Mouse (Mus musculus): ENCODE data around the gene Sox30. TPM values are rescaled to one million over a fixed set of nuclear protein-coding genes. Genes with fewer than 3 reads are reported as not detected.

Gene Sox30
- total RNA-seq, 1 experiment, result 0.04 TPM

DNA sequence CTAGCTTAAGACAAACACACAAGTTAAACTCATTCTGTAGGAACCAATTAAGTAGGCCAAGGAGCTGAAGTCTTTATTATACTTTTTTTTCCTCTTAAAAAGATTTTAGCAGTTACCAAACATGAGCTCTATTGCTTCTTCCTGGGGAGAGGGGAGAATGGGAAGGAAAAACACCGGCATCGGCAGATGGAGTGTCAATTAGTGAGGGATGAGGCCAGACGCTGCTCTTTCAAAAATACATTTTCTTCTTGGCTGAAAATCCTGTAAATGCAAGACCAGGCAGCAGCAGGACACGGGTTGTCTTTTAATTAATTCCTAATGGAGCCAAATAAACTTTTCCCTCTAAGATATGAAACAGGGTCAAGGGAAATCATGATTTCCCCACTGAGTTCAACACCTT lies 33.3 kb upstream of the Sox30 start:
- Histone ChIP-seq H3K36me3 (ENCODE audit: control insufficient read depth, insufficient read depth, low read length, poor library complexity, severe bottlenecking) (peaks cover 7% of the 10 kb centered on the region), H3K9me3 (ENCODE audit: control insufficient read depth, insufficient read depth, low read depth, low read length) (no peaks in the 10 kb centered on the region), H3K27ac (ENCODE audit: insufficient read depth, low read depth, low read length, poor library complexity, severe bottlenecking) (no peak overlapping the region), H3K4me1 (ENCODE audit: control insufficient read depth in 2 of 2, insufficient read depth in 2 of 2, low read length in 2 of 2, poor library complexity in 1 of 2) (0 out of 4 replicates have a peak, but pooled peaks cover 0 to 3% of the 10 kb centered on the region in 2 experiments), H3K4me3 (ENCODE audit: insufficient read depth in 1 of 2, low read depth in 1 of 2, low read length in 2 of 2, poor library complexity in 1 of 2, severe bottlenecking in 1 of 2) (no peak overlapping the region), H3K9ac (ENCODE audit: insufficient read depth, low read depth, low read length, poor library complexity, severe bottlenecking) (no peak overlapping the region)
- no peak for DNase-seq (ENCODE audit: low read depth, low spot score)
- in situ Hi-C loops (cut with MboI; ENCODE audit: low sequenced_read_pairs in 2 of 2, unreplicated experiment in 2 of 2), result no loop called here
- TF ChIP-seq MAFK (IDR thresholded peaks at IDR 0.05; ENCODE audit: insufficient read depth, low read depth, low read length) (no peak), CHD2 (IDR thresholded peaks at IDR 0.05; ENCODE audit: low read depth, low read length) (no peak), HCFC1 (IDR thresholded peaks at IDR 0.05; ENCODE audit: borderline replicate concordance, insufficient read depth, low read length) (no peak), ZC3H11A (IDR thresholded peaks at IDR 0.05; ENCODE audit: borderline replicate concordance, low read depth, low read length) (no peak), ZNF384 (IDR thresholded peaks at IDR 0.05; ENCODE audit: low read depth, low read length) (no peak)

DNA sequence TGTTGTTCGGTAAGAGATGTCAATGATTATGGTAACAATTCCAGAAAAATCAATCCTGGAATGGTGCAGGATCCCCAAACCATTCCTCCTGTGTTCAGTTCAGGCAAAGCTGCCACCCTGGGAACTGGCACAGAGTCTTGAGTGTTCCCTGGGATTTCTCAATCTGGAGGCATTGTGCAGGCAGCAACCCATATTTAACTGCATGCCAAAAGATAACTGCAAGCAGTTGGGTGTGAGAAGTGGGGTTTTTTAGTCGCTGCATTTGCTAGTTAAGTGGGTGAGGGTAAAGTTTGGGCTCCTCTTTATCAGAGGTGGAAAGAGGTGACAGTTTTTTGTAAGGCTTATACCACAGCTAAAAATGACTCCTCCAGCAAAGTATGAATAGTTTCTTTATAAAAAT lies 32.6 kb upstream of the Sox30 start:
- no peak for DNase-seq (ENCODE audit: low read depth, low spot score)

DNA sequence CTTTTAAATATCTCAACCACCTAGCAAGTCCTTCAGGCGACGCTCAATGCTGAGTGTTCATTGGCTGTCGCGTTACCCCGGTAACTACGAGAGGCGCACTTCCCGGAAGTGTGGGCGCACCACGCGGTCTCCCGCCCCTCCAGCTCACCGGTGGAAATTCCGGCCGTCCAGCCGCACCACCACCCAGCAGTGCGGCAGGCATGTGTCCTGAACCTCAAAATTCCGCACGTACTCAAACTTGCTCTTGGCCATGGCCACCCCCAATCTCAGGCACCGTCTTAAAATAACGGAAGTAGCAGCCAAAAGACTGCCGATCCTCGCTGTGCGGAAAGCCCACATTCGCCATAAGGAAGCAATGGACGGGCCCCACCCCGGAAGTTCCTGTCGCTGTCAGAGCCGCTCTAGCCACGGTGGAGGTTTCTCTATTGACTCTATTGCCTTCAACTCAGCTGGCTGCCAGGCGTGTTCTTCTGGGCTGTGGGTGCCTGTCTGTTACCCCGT lies 24.9 kb upstream of the Sox30 start, which contains the start of gene Thg1l:
Thg1l (minus strand) TSS at position 368 of the 501 bp plus-strand sequence.
- TF ChIP-seq HCFC1 (IDR thresholded peaks at IDR 0.05; ENCODE audit: borderline replicate concordance, insufficient read depth, low read length), result peak; percentile 77
- TF ChIP-seq ZNF384 (IDR thresholded peaks at IDR 0.05; ENCODE audit: low read depth, low read length), result no peak
- peak; percentile 26; the same call in 1 of the 2 replicates for TF ChIP-seq CHD2 (IDR thresholded peaks at IDR 0.05; ENCODE audit: low read depth, low read length)
- TF ChIP-seq MAFK (IDR thresholded peaks at IDR 0.05; ENCODE audit: insufficient read depth, low read depth, low read length), result no peak
- no peak for TF ChIP-seq ZC3H11A (IDR thresholded peaks at IDR 0.05; ENCODE audit: borderline replicate concordance, low read depth, low read length)
- Histone ChIP-seq H3K4me1 (ENCODE audit: control insufficient read depth in 2 of 2, insufficient read depth in 2 of 2, low read length in 2 of 2, poor library complexity in 1 of 2) (peaks cover 0 to 3% of the 10 kb centered on the region in 2 experiments; a peak in 1 of 4 replicates), H3K4me3 (ENCODE audit: insufficient read depth in 1 of 2, low read depth in 1 of 2, low read length in 2 of 2, poor library complexity in 1 of 2, severe bottlenecking in 1 of 2) (peak within 1 kb of the TSS; percentile 81 to 83), H3K27ac (ENCODE audit: insufficient read depth, low read depth, low read length, poor library complexity, severe bottlenecking) (peak within 1 kb of the TSS; percentile 76), H3K9me3 (ENCODE audit: control insufficient read depth, insufficient read depth, low read depth, low read length) (no peaks in the 10 kb centered on the region), H3K36me3 (ENCODE audit: control insufficient read depth, insufficient read depth, low read length, poor library complexity, severe bottlenecking) (peaks cover 5% of the 10 kb centered on the region), H3K9ac (ENCODE audit: insufficient read depth, low read depth, low read length, poor library complexity, severe bottlenecking) (peak within 1 kb of the TSS; percentile 84)
- in situ Hi-C loops (cut with MboI; ENCODE audit: low sequenced_read_pairs in 2 of 2, unreplicated experiment in 2 of 2), result no loop called here
- peak; percentile 88 for DNase-seq (ENCODE audit: low read depth, low spot score)

More for the DNA sequence above, 32.6 kb upstream of the Sox30 start:
- peaks cover 11% of the 10 kb centered on the region for H3K36me3 ChIP-seq (ENCODE audit: control insufficient read depth, insufficient read depth, low read length, poor library complexity, severe bottlenecking)
- in situ Hi-C loops (cut with MboI; ENCODE audit: low sequenced_read_pairs in 2 of 2, unreplicated experiment in 2 of 2), result no loop called here
- no peak overlapping the region for H3K9ac ChIP-seq (ENCODE audit: insufficient read depth, low read depth, low read length, poor library complexity, severe bottlenecking)
- H3K27ac ChIP-seq (ENCODE audit: insufficient read depth, low read depth, low read length, poor library complexity, severe bottlenecking), result no peak overlapping the region
- H3K9me3 ChIP-seq (ENCODE audit: control insufficient read depth, insufficient read depth, low read depth, low read length), result no peaks in the 10 kb centered on the region
- 0 out of 4 replicates have a peak, but pooled peaks cover 0 to 3% of the 10 kb centered on the region in 2 experiments for H3K4me1 ChIP-seq (ENCODE audit: control insufficient read depth in 2 of 2, insufficient read depth in 2 of 2, low read length in 2 of 2, poor library complexity in 1 of 2)
- H3K4me3 ChIP-seq (ENCODE audit: insufficient read depth in 1 of 2, low read depth in 1 of 2, low read length in 2 of 2, poor library complexity in 1 of 2, severe bottlenecking in 1 of 2), result no peak overlapping the region
- no peak for TF ChIP-seq ZC3H11A (IDR thresholded peaks at IDR 0.05; ENCODE audit: borderline replicate concordance, low read depth, low read length)
- no peak for TF ChIP-seq ZNF384 (IDR thresholded peaks at IDR 0.05; ENCODE audit: low read depth, low read length)
- no peak for TF ChIP-seq CHD2 (IDR thresholded peaks at IDR 0.05; ENCODE audit: low read depth, low read length)
- no peak for TF ChIP-seq MAFK (IDR thresholded peaks at IDR 0.05; ENCODE audit: insufficient read depth, low read depth, low read length)
- TF ChIP-seq HCFC1 (IDR thresholded peaks at IDR 0.05; ENCODE audit: borderline replicate concordance, insufficient read depth, low read length), result no peak

DNA sequence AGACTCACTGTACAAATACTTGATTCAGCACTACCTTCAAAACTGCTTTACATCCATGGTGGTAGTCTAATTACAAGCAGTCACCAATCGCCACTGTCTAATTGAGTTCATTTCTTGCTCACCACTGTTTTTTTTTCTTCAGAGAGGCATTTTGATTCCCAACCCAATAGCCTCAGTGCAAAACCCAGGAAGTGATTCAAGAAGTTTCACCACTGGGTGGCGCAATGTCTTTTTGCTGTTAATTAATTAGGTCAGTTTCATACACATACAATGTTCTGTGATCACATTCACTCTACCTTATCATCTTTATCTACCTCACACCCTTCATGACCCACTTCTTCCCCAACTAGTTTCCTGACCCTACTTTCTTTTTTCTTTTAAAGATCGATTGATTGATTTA lies 20.5 kb upstream of the Sox30 start:
- no peak overlapping the region for H3K9ac ChIP-seq (ENCODE audit: insufficient read depth, low read depth, low read length, poor library complexity, severe bottlenecking)
- H3K9me3 ChIP-seq (ENCODE audit: control insufficient read depth, insufficient read depth, low read depth, low read length), result no peaks in the 10 kb centered on the region
- H3K36me3 ChIP-seq (ENCODE audit: control insufficient read depth, insufficient read depth, low read length, poor library complexity, severe bottlenecking), result no peaks in the 10 kb centered on the region
- H3K4me1 ChIP-seq (ENCODE audit: control insufficient read depth in 2 of 2, insufficient read depth in 2 of 2, low read length in 2 of 2, poor library complexity in 1 of 2), result peaks cover 0 to 2% of the 10 kb centered on the region in 2 experiments; a peak in 1 of 4 replicates
- no peak for DNase-seq (ENCODE audit: low read depth, low spot score)
- TF ChIP-seq ZNF384 (IDR thresholded peaks at IDR 0.05; ENCODE audit: low read depth, low read length), result no peak
- no peak for TF ChIP-seq HCFC1 (IDR thresholded peaks at IDR 0.05; ENCODE audit: borderline replicate concordance, insufficient read depth, low read length)
- TF ChIP-seq ZC3H11A (IDR thresholded peaks at IDR 0.05; ENCODE audit: borderline replicate concordance, low read depth, low read length), result no peak; the same call in 1 of the 2 replicates
- no peak for TF ChIP-seq CHD2 (IDR thresholded peaks at IDR 0.05; ENCODE audit: low read depth, low read length)
- no peak for TF ChIP-seq MAFK (IDR thresholded peaks at IDR 0.05; ENCODE audit: insufficient read depth, low read depth, low read length)
- H3K27ac ChIP-seq (ENCODE audit: insufficient read depth, low read depth, low read length, poor library complexity, severe bottlenecking), result no peak overlapping the region
- in situ Hi-C loops (cut with MboI; ENCODE audit: low sequenced_read_pairs in 2 of 2, unreplicated experiment in 2 of 2), result no loop called here
- H3K4me3 ChIP-seq (ENCODE audit: insufficient read depth in 1 of 2, low read depth in 1 of 2, low read length in 2 of 2, poor library complexity in 1 of 2, severe bottlenecking in 1 of 2), result no peak overlapping the region

Data from ES-E14 (cell line).